Mouse (Mus musculus) forebrain, postnatal 0 days (tissue): ENCODE measurements around the gene Hspa1b. TPM values are rescaled to one million over a fixed set of nuclear protein-coding genes. Genes with fewer than 3 reads are reported as not detected.

ENCODE experiments used
- ATAC-seq: fragments of 200-750 bp; cut with Nextera tagmentation; 2 replicates; pipeline ENCODE4 v1.8.0; 2017; ENCODE audit warnings: mild to moderate bottlenecking, moderate library complexity
- DNase-seq: peaks from one replicate; pipeline ENCODE4 v3.0.0-alpha.2; 2015
- H3K27ac ChIP-seq: fragments of 300-500 bp; sonication (generic); 2 replicates; pipeline ENCODE4 v1.5.1; 2014; ENCODE audit warnings: low read depth, mild to moderate bottlenecking, antibody characterized with exemption, low read length, moderate library complexity, mixed read lengths
- H3K27me3 ChIP-seq: fragments of 300-500 bp; sonication (generic); 2 replicates; pipeline ENCODE4 v1.6.1; 2014; ENCODE audit warnings: mild to moderate bottlenecking, low read length, mixed read lengths; ENCODE audit not compliant: insufficient read depth
- H3K36me3 ChIP-seq: fragments of 300-500 bp; sonication (generic); 2 replicates; pipeline ENCODE4 v1.6.1; 2014; ENCODE audit warnings: mild to moderate bottlenecking, moderate library complexity; ENCODE audit not compliant: insufficient read depth
- H3K4me1 ChIP-seq: fragments of 300-500 bp; sonication (generic); 2 replicates; pipeline ENCODE4 v1.6.1; 2014; ENCODE audit warnings: antibody characterized with exemption; ENCODE audit not compliant: insufficient read depth
- H3K4me2 ChIP-seq: fragments of 300-500 bp; sonication (generic); 2 replicates; pipeline ENCODE4 v1.6.1; 2014; ENCODE audit warnings: low read depth, mild to moderate bottlenecking, moderate library complexity
- H3K4me3 ChIP-seq: fragments of 300-500 bp; sonication (generic); 2 replicates; pipeline ENCODE4 v1.5.1; 2014; ENCODE audit warnings: low read depth, low read length, mixed read lengths
- H3K9ac ChIP-seq: fragments of 300-500 bp; sonication (generic); 2 replicates; pipeline ENCODE4 v1.6.1; 2014; ENCODE audit warnings: mild to moderate bottlenecking
- H3K9me3 ChIP-seq: fragments of 300-500 bp; sonication (generic); 2 replicates; pipeline ENCODE4 v1.6.1; 2016; ENCODE audit warnings: low read length
- CTCF ChIP-seq: sonication (generic); IDR thresholded peaks from 2 replicates; pipeline ENCODE4 v1.5.1; 2016; ENCODE audit warnings: antibody characterized with exemption, control low read depth, low read depth
- WGBS: fragments of 180-500 bp; shearing (Covaris S2); extraction: QIAGEN DNeasy Blood & Tissue Kit; methylation state at CpG from one replicate; pipeline ENCODE4 v1.1.7; 2014; 5-methylcytosine and 5-hydroxymethylcytosine counted together
- polyA plus RNA-seq: library from polyadenylated mRNA; unstranded; fragments of >200 nt; fragmentation: Nextera tagmentation; extraction: Ambion mirVana; gene quantifications from 2 replicates; pipeline ENCODE4 v1.2.1, GENCODE M21; 2015
- total RNA-seq: library from RNA; depleted of rRNA; stranded (reverse); fragments of >200 nt; gene quantifications from 2 replicates; pipeline ENCODE4 v1.2.3, GENCODE M21; 2014

Hspa1b gene
- total and polyA plus RNA-seq, 2 experiments from 2014 or later, result 0.42 to 8.1 TPM

GRCm38 (mm10) chr17:34956340-34956739 lies 2.7 kb downstream of the Hspa1b start:
- Histone ChIP-seq H3K36me3 (no peaks in the 10 kb centered on the region), H3K4me1 (no peaks in the 10 kb centered on the region), H3K27ac (no peak overlapping the region), H3K9me3 (no peaks in the 10 kb centered on the region), H3K4me2 (no peak overlapping the region), H3K9ac (no peak overlapping the region), H3K27me3 (peaks cover 3% of the 10 kb centered on the region; the same call in 1 of the 2 replicates), H3K4me3 (no peak overlapping the region)
- TF ChIP-seq CTCF, result peak; percentile 59
- 58% methylated on average over 1 of the region's 1 CpGs for WGBS
- DNase-seq, result peak; percentile 30
- ATAC-seq, result no peak

- Histone ChIP-seq H3K4me3 (no peak overlapping the region), H3K27ac (no peak overlapping the region), H3K27me3 (peaks cover 3% of the 10 kb centered on the region; the same call in 1 of the 2 replicates), H3K9ac (no peak overlapping the region), H3K4me2 (no peak overlapping the region), H3K9me3 (no peaks in the 10 kb centered on the region), H3K36me3 (no peaks in the 10 kb centered on the region), H3K4me1 (peaks cover 1% of the 10 kb centered on the region; the same call in 1 of the 2 replicates)
- WGBS, result 83% methylated on average over 3 of the region's 3 CpGs
- no peak for DNase-seq
- no peak for TF ChIP-seq CTCF
- no peak for ATAC-seq
These were observed 3.2 kb downstream of the Hspa1b start for GRCm38 (mm10) chr17:34955884-34956283.

DNA sequence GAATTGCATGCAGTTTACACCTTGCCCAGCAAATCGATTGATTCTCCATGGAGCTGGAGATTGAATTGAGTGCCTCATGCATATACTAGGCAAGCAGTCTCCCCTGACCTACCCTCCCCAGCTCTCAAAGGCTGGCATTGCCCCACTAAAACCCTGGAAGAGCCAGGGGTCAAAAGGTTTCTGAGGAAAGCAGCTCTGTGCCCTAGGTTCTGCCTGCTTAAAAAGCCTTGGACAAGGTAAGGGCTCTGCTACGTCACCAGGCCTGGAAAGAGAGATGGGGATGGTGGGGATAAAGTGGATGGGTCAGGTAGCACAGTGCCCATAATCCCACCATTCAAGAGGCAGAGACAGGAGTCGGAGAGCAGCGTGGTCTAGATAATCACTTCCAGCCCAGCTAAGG lies 4.2 kb downstream of the Hspa1b start:
- H3K27me3 ChIP-seq, result no peaks in the 10 kb centered on the region; the same call in 1 of the 2 replicates
- H3K4me3 ChIP-seq, result no peak overlapping the region
- WGBS, result 82% methylated on average over 4 of the region's 4 CpGs
- TF ChIP-seq CTCF, result no peak
- H3K4me2 ChIP-seq, result no peak overlapping the region
- no peak overlapping the region for H3K9ac ChIP-seq
- H3K4me1 ChIP-seq, result peaks cover 8% of the 10 kb centered on the region
- H3K9me3 ChIP-seq, result no peaks in the 10 kb centered on the region
- H3K27ac ChIP-seq, result no peak overlapping the region
- peaks cover 6% of the 10 kb centered on the region for H3K36me3 ChIP-seq
- no peak for ATAC-seq
- no peak for DNase-seq

DNA sequence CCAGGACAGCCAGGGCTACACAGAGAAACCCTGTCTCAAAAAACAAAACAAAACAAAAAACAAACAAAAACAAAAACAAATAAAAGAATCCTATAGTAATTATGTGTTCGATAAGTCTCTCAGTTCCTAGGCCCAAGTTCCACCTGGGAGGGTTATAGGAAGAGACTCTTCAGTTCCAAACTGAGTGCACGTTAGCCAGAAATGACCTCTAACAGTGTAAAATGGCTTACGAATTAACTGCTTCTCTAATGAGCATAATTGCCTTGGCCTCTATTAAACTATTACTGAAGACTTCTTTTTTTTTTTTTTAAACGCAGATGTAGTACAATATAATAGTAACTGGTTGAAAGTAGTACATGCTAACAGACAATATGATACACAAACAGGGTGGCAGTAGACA lies 5.1 kb downstream of the Hspa1b start:
- H3K4me2 ChIP-seq, result no peak overlapping the region
- ATAC-seq, result no peak
- H3K4me3 ChIP-seq, result no peak overlapping the region
- no peak for DNase-seq
- H3K36me3 ChIP-seq, result peaks cover 10% of the 10 kb centered on the region
- H3K9me3 ChIP-seq, result no peaks in the 10 kb centered on the region
- peaks cover 8% of the 10 kb centered on the region for H3K4me1 ChIP-seq
- H3K27me3 ChIP-seq, result no peaks in the 10 kb centered on the region
- WGBS, result 81% methylated on average over 4 of the region's 4 CpGs
- H3K9ac ChIP-seq, result no peak overlapping the region
- H3K27ac ChIP-seq, result no peak overlapping the region
- no peak for TF ChIP-seq CTCF

- Histone ChIP-seq H3K4me2 (no peak overlapping the region), H3K9ac (no peak overlapping the region), H3K4me1 (peaks cover 8% of the 10 kb centered on the region), H3K27me3 (no peaks in the 10 kb centered on the region), H3K36me3 (peaks cover 10% of the 10 kb centered on the region), H3K9me3 (no peaks in the 10 kb centered on the region), H3K27ac (no peak overlapping the region), H3K4me3 (no peak overlapping the region)
- DNase-seq, result no peak
- no peak for TF ChIP-seq CTCF
- 89% methylated on average over 3 of the region's 3 CpGs for WGBS
- ATAC-seq, result no peak
These were observed 5.8 kb downstream of the Hspa1b start for GRCm38 (mm10) chr17:34953258-34953657.

GRCm38 (mm10) chr17:34952378-34953040 lies 6.5 kb downstream of the Hspa1b start:
- TF ChIP-seq CTCF, result peak; percentile 67
- peaks cover 10% of the 10 kb centered on the region for H3K36me3 ChIP-seq
- DNase-seq (peak; percentile 90), ATAC-seq (peak; percentile 87)
- no peaks in the 10 kb centered on the region for H3K27me3 ChIP-seq
- peak overlapping the region; percentile 99 for H3K9ac ChIP-seq
- peak overlapping the region; percentile 83 for H3K4me3 ChIP-seq
- under 1% methylated on average over 23 of the region's 23 CpGs for WGBS
- peak overlapping the region; percentile 81 for H3K4me2 ChIP-seq
- H3K9me3 ChIP-seq, result no peaks in the 10 kb centered on the region
- H3K27ac ChIP-seq, result peak overlapping the region; percentile 92
- H3K4me1 ChIP-seq, result peaks cover 8% of the 10 kb centered on the region

GRCm38 (mm10) chr17:34951636-34952377 lies 7.2 kb downstream of the Hspa1b start:
- H3K27ac ChIP-seq, result peak overlapping the region; percentile 92
- no peak for TF ChIP-seq CTCF
- peaks cover 10% of the 10 kb centered on the region for H3K36me3 ChIP-seq
- peak overlapping the region; percentile 99 for H3K9ac ChIP-seq
- no peaks in the 10 kb centered on the region for H3K9me3 ChIP-seq
- DNase-seq (peak; percentile 58), ATAC-seq (peak; percentile 55)
- H3K4me3 ChIP-seq, result peak overlapping the region; percentile 83
- WGBS, result 0% methylated on average over 29 of the region's 29 CpGs
- peak overlapping the region; percentile 81 for H3K4me2 ChIP-seq
- H3K4me1 ChIP-seq, result peaks cover 8% of the 10 kb centered on the region
- H3K27me3 ChIP-seq, result no peaks in the 10 kb centered on the region
